Mouse (Mus musculus) limb, embryonic 14.5 days (tissue): ENCODE data around the gene Vsx1. TPM values are rescaled to one million over a fixed set of nuclear protein-coding genes. Genes with fewer than 3 reads are reported as not detected.

Experiments
- ATAC-seq: fragments of 200-750 bp; cut with Nextera tagmentation; 2 replicates; pipeline ENCODE4 v1.8.0; 2017; ENCODE audit warnings: low read depth, moderate number of reproducible peaks, moderate TSS enrichment; ENCODE audit not compliant: low FRiP score
- DNase-seq: peaks from one replicate; pipeline ENCODE4 v3.0.0-alpha.2; 2015; ENCODE audit warnings: low spot score
- H3K27ac ChIP-seq: fragments of 300-500 bp; sonication (generic); replicated peaks from 2 replicates; pipeline ENCODE4 v1.5.1; 2014; ENCODE audit warnings: low read depth, mild to moderate bottlenecking, low read length, moderate library complexity, mixed read lengths
- H3K27me3 ChIP-seq: fragments of 300-500 bp; sonication (generic); 2 replicates; pipeline ENCODE4 v1.6.1; 2014; ENCODE audit warnings: low read length, mixed read lengths; ENCODE audit not compliant: control insufficient read depth, insufficient read depth
- H3K36me3 ChIP-seq: fragments of 300-500 bp; sonication (generic); 2 replicates; pipeline ENCODE4 v1.6.1; 2014; ENCODE audit warnings: mild to moderate bottlenecking, low read length, moderate library complexity, mixed read lengths; ENCODE audit not compliant: control insufficient read depth, insufficient read depth
- H3K4me1 ChIP-seq: fragments of 300-500 bp; sonication (generic); 2 replicates; pipeline ENCODE4 v1.6.1; 2014; ENCODE audit warnings: antibody characterized with exemption, low read length, mixed read lengths; ENCODE audit not compliant: control insufficient read depth, insufficient read depth
- H3K4me2 ChIP-seq: fragments of 300-500 bp; sonication (generic); replicated peaks from 2 replicates; pipeline ENCODE4 v1.6.1; 2014; ENCODE audit warnings: low read depth, mild to moderate bottlenecking, low read length, moderate library complexity; ENCODE audit not compliant: severe bottlenecking
- H3K4me3 ChIP-seq: fragments of 300-500 bp; sonication (generic); replicated peaks from 2 replicates; pipeline ENCODE4 v1.5.1; 2014; ENCODE audit warnings: low read length
- H3K9ac ChIP-seq: fragments of 300-500 bp; sonication (generic); 2 replicates; pipeline ENCODE4 v1.6.1; 2014; ENCODE audit warnings: mild to moderate bottlenecking, low read depth, low read length, moderate library complexity; ENCODE audit not compliant: severe bottlenecking
- H3K9me3 ChIP-seq: fragments of 300-500 bp; sonication (generic); 2 replicates; pipeline ENCODE4 v1.6.1; 2016; ENCODE audit warnings: low read length; ENCODE audit not compliant: control insufficient read depth
- POLR2A ChIP-seq: fragments of 200-500 bp; IDR thresholded peaks from 2 replicates; pipeline ENCODE4 v1.8.0; 2012; ENCODE audit warnings: inconsistent platforms, mild to moderate bottlenecking, moderate library complexity, borderline replicate concordance; ENCODE audit not compliant: insufficient read depth, insufficient read length; ENCODE audit errors: extremely low read depth
- WGBS: fragments of 180-500 bp; shearing (Covaris S2); extraction: QIAGEN DNeasy Blood & Tissue Kit; methylation state at CpG from one replicate; pipeline ENCODE4 v1.1.7; 2014; 5-methylcytosine and 5-hydroxymethylcytosine counted together
- polyA plus RNA-seq, 2 experiments: library from polyadenylated mRNA; depleted of rRNA in 1 of 2; stranded (reverse) in 1 of 2; unstranded in 1 of 2; fragments of >200 nt; fragmentation: Nextera tagmentation in 1 of 2; extraction: Ambion mirVana in 1 of 2; gene quantifications; 2 replicates each; pipeline versions ENCODE4 v1.2.1 to v1.2.3; 2012 to 2014

Gene Vsx1
- polyA plus RNA-seq, 2 experiments = 0.03 TPM; not detected in 1

GRCm38 (mm10) chr2:150643726-150644415 is 45.3 kb downstream of the Vsx1 start:
- Histone ChIP-seq H3K36me3 (no peaks in the 10 kb centered on the region), H3K27me3 (no peaks in the 10 kb centered on the region), H3K9me3 (no peaks in the 10 kb centered on the region), H3K4me2 (no peak overlapping the region), H3K4me3 (no peak overlapping the region), H3K9ac (no peak overlapping the region), H3K27ac (no peak overlapping the region), H3K4me1 (no peaks in the 10 kb centered on the region)
- peak; percentile 50; the same call in 1 of the 2 replicates for ATAC-seq
- DNase-seq = no peak
- WGBS = 72% methylated on average over 8 of the region's 8 CpGs
- TF ChIP-seq POLR2A = no peak

- Histone ChIP-seq H3K9me3 (no peaks in the 10 kb centered on the region), H3K27ac (no peak overlapping the region), H3K27me3 (no peaks in the 10 kb centered on the region), H3K4me1 (no peaks in the 10 kb centered on the region), H3K9ac (no peak overlapping the region), H3K36me3 (no peaks in the 10 kb centered on the region), H3K4me2 (no peak overlapping the region), H3K4me3 (no peak overlapping the region)
- ATAC-seq (no peak), DNase-seq (no peak)
- WGBS = 86% methylated on average over 1 of the region's 1 CpGs
- no peak for TF ChIP-seq POLR2A
Measured at GRCm38 (mm10) chr2:150643166-150643565, 46.0 kb downstream of the Vsx1 start.

- DNase-seq (no peak), ATAC-seq (no peak)
- H3K9me3 ChIP-seq = no peaks in the 10 kb centered on the region
- no peak overlapping the region for H3K27ac ChIP-seq
- no peak overlapping the region for H3K4me2 ChIP-seq
- WGBS = 45% methylated on average over 2 of the region's 2 CpGs
- no peak overlapping the region for H3K4me3 ChIP-seq
- H3K27me3 ChIP-seq = no peaks in the 10 kb centered on the region
- no peak overlapping the region for H3K9ac ChIP-seq
- no peak for TF ChIP-seq POLR2A
- no peaks in the 10 kb centered on the region for H3K36me3 ChIP-seq
- H3K4me1 ChIP-seq = no peaks in the 10 kb centered on the region
Measured at GRCm38 (mm10) chr2:150638370-150638733, 50.8 kb downstream of the Vsx1 start.

- Histone ChIP-seq H3K27me3 (no peaks in the 10 kb centered on the region), H3K36me3 (no peaks in the 10 kb centered on the region), H3K4me2 (no peak overlapping the region), H3K9me3 (no peaks in the 10 kb centered on the region), H3K27ac (no peak overlapping the region), H3K4me3 (no peak overlapping the region), H3K9ac (no peak overlapping the region), H3K4me1 (no peaks in the 10 kb centered on the region)
- no peak for ATAC-seq
- no peak for DNase-seq
- TF ChIP-seq POLR2A = no peak
- WGBS = 54% methylated on average over 6 of the region's 6 CpGs
Measured at GRCm38 (mm10) chr2:150637702-150638369, 51.3 kb downstream of the Vsx1 start.

- Histone ChIP-seq H3K9ac (no peak overlapping the region), H3K4me3 (no peak overlapping the region), H3K4me1 (no peaks in the 10 kb centered on the region), H3K27ac (no peak overlapping the region), H3K27me3 (no peaks in the 10 kb centered on the region), H3K9me3 (no peaks in the 10 kb centered on the region), H3K4me2 (no peak overlapping the region), H3K36me3 (no peaks in the 10 kb centered on the region)
- 76% methylated on average over 3 of the region's 3 CpGs for WGBS
- ATAC-seq (no peak), DNase-seq (no peak)
- TF ChIP-seq POLR2A = no peak
Measured at GRCm38 (mm10) chr2:150635877-150636446, 53.2 kb downstream of the Vsx1 start.

Other genes with a start within 250 kb of the Vsx1 start
- 1.2 and 1.5 TPM in 2 replicates for gene Zfp442, start 237.9 kb downstream of the Vsx1 start, polyA plus RNA-seq (2012; rRNA removed)
- 6.7 and 7.6 TPM in 2 replicates for gene Zfp442, start 237.9 kb downstream of the Vsx1 start, polyA plus RNA-seq (2014; fragmentation: Nextera tagmentation; extraction: Ambion mirVana)
- gene Zfp345, start 204.3 kb downstream of the Vsx1 start, polyA plus RNA-seq (2012; rRNA removed) = 0.05 and 0.06 TPM in 2 replicates
- not detected in 2 replicates for gene Zfp345, start 204.3 kb downstream of the Vsx1 start, polyA plus RNA-seq (2014; fragmentation: Nextera tagmentation; extraction: Ambion mirVana)
- gene Cst7, start 118.9 kb downstream of the Vsx1 start, polyA plus RNA-seq (2012; rRNA removed) = 1.6 and 1.9 TPM in 2 replicates
- gene Cst7, start 118.9 kb downstream of the Vsx1 start, polyA plus RNA-seq (2014; fragmentation: Nextera tagmentation; extraction: Ambion mirVana) = 2.4 and 3.8 TPM in 2 replicates
- 39.2 and 39.5 TPM in 2 replicates for gene Apmap, start 80.8 kb downstream of the Vsx1 start, polyA plus RNA-seq (2012; rRNA removed)
- 30.9 and 31.6 TPM in 2 replicates for gene Apmap, start 80.8 kb downstream of the Vsx1 start, polyA plus RNA-seq (2014; fragmentation: Nextera tagmentation; extraction: Ambion mirVana)
- 5.5 and 7.4 TPM in 2 replicates for gene Acss1, start 20.9 kb downstream of the Vsx1 start, polyA plus RNA-seq (2012; rRNA removed)
- 4.0 and 5.6 TPM in 2 replicates for gene Acss1, start 20.9 kb downstream of the Vsx1 start, polyA plus RNA-seq (2014; fragmentation: Nextera tagmentation; extraction: Ambion mirVana)
- 31.3 and 34.1 TPM in 2 replicates for gene Entpd6, start 59.7 kb upstream of the Vsx1 start, polyA plus RNA-seq (2012; rRNA removed)
- gene Entpd6, start 59.7 kb upstream of the Vsx1 start, polyA plus RNA-seq (2014; fragmentation: Nextera tagmentation; extraction: Ambion mirVana) = 22.6 and 23.0 TPM in 2 replicates
- gene Pygb, start 97.4 kb upstream of the Vsx1 start, polyA plus RNA-seq (2012; rRNA removed) = 61.3 and 62.3 TPM in 2 replicates
- 65.2 and 78.5 TPM in 2 replicates for gene Pygb, start 97.4 kb upstream of the Vsx1 start, polyA plus RNA-seq (2014; fragmentation: Nextera tagmentation; extraction: Ambion mirVana)
- 56.5 and 62.2 TPM in 2 replicates for gene Abhd12, start 215.4 kb upstream of the Vsx1 start, polyA plus RNA-seq (2012; rRNA removed)
- gene Abhd12, start 215.4 kb upstream of the Vsx1 start, polyA plus RNA-seq (2014; fragmentation: Nextera tagmentation; extraction: Ambion mirVana) = 67.1 and 69.7 TPM in 2 replicates
- gene Gins1, start 216.0 kb upstream of the Vsx1 start, polyA plus RNA-seq (2012; rRNA removed) = 25.5 and 30.8 TPM in 2 replicates
- gene Gins1, start 216.0 kb upstream of the Vsx1 start, polyA plus RNA-seq (2014; fragmentation: Nextera tagmentation; extraction: Ambion mirVana) = 43.0 and 45.7 TPM in 2 replicates